Mouse (Mus musculus) lung, adult 2 months (tissue): ENCODE results near the gene Apom.

Source experiments
- CTCF ChIP-seq: fragments of 200-500 bp; IDR thresholded peaks from 2 replicates; pipeline ENCODE4 v1.5.1; 2011; ENCODE audit warnings: mild to moderate bottlenecking, low read length, control low read depth; ENCODE audit not compliant: insufficient read depth
- POLR2A ChIP-seq: fragments of 200-500 bp; IDR thresholded peaks from 2 replicates; pipeline ENCODE4 v1.6.1; 2011; ENCODE audit warnings: low read depth, mild to moderate bottlenecking, control low read depth, low read length, borderline replicate concordance; ENCODE audit errors: extremely low read depth

- no peak for TF ChIP-seq CTCF
- TF ChIP-seq POLR2A: no peak
These were observed 37.1 kb downstream of the Apom start for GRCm38 (mm10) chr17:35094475-35095365.
